Mouse (Mus musculus) CH12.LX (cell line): ENCODE measurements around the gene Sel1l. TPM values are rescaled to one million over a fixed set of nuclear protein-coding genes. Genes with fewer than 3 reads are reported as not detected.
A peak's percentile ranks its signal among the peaks of the same experiment; 100 is the strongest.

ENCODE experiments used
- DNase-seq: peaks from one replicate; pipeline ENCODE4 v3.0.0-alpha.2; 2013; ENCODE audit errors: extremely low read depth
- H3K27ac ChIP-seq: 2 replicates; pipeline ENCODE4 v1.5.1; 2012; ENCODE audit warnings: low read depth, mild to moderate bottlenecking, control low read depth, moderate library complexity; ENCODE audit not compliant: insufficient read depth
- H3K27me3 ChIP-seq: replicated peaks from 2 replicates; pipeline ENCODE3; 2012; ENCODE audit warnings: inconsistent platforms
- H3K36me3 ChIP-seq, 2 experiments: replicated peaks in 1 of 2; 2 replicates each; pipeline versions ENCODE3 to v1.6.1; 2012; ENCODE audit warnings: inconsistent platforms in 1 of 2, low read length in 1 of 2, mild to moderate bottlenecking in 1 of 2, mixed read lengths in 1 of 2, moderate library complexity in 1 of 2; ENCODE audit not compliant: control insufficient read depth in 1 of 2, insufficient read depth in 1 of 2
- H3K4me1 ChIP-seq, 2 experiments: 2 replicates each; pipeline ENCODE4 v1.6.1; 2012; ENCODE audit warnings: inconsistent platforms in 1 of 2, moderate library complexity in 1 of 2; ENCODE audit not compliant: insufficient read depth in 2 of 2, control insufficient read depth in 1 of 2
- H3K4me2 ChIP-seq: 2 replicates; pipeline ENCODE4 v1.6.1; 2012; ENCODE audit warnings: low read depth, mild to moderate bottlenecking, control low read depth; ENCODE audit not compliant: poor library complexity, insufficient read depth, severe bottlenecking
- H3K4me3 ChIP-seq, 3 experiments: fragments of 150-350 bp in 1 of 3; sonication (generic) in 1 of 3; replicated peaks in 1 of 3; 2 replicates each; pipeline versions ENCODE3 to v1.5.1; 2011 to 2012; ENCODE audit warnings: low read depth in 2 of 3, low read length in 2 of 3, mild to moderate bottlenecking in 2 of 3, moderate library complexity in 2 of 3, control low read depth in 1 of 3, improper control_type of control experiment in 1 of 3, inconsistent platforms in 1 of 3, mixed read lengths in 1 of 3; ENCODE audit not compliant: poor library complexity in 1 of 3
- H3K79me2 ChIP-seq: replicated peaks from 2 replicates; pipeline ENCODE4 v1.6.1; 2012; ENCODE audit warnings: mild to moderate bottlenecking, moderate library complexity; ENCODE audit not compliant: control insufficient read depth, poor library complexity, insufficient read depth, severe bottlenecking; ENCODE audit errors: extremely low read depth
- H3K9ac ChIP-seq: 2 replicates; pipeline ENCODE4 v1.6.1; 2012; ENCODE audit warnings: low read depth, mild to moderate bottlenecking, control low read depth, moderate library complexity; ENCODE audit not compliant: insufficient read depth
- H3K9me3 ChIP-seq: replicated peaks from 2 replicates; pipeline ENCODE3; 2012; ENCODE audit warnings: low read length, inconsistent platforms, mixed read lengths
- BHLHE40 ChIP-seq: IDR thresholded peaks from 2 replicates; pipeline ENCODE4 v1.6.1; 2011; ENCODE audit warnings: mild to moderate bottlenecking, low read depth, low read length, improper control_type of control experiment
- CHD1 ChIP-seq: IDR thresholded peaks from 2 replicates; pipeline ENCODE4 v1.6.1; 2012; ENCODE audit warnings: low read depth, low read length, improper control_type of control experiment, inconsistent platforms
- E2F4 ChIP-seq: IDR thresholded peaks from 2 replicates; pipeline ENCODE4 v1.6.1; 2011; ENCODE audit warnings: low read depth, low read length, improper control_type of control experiment; ENCODE audit not compliant: insufficient replicate concordance
- EP300 ChIP-seq: IDR thresholded peaks from 2 replicates; pipeline ENCODE4 v1.6.1; 2011; ENCODE audit warnings: low read length, improper control_type of control experiment
- ETS1 ChIP-seq: conservative IDR thresholded peaks from 2 replicates; pipeline ENCODE4 v1.6.1; 2012; ENCODE audit warnings: low read depth, mild to moderate bottlenecking, inconsistent platforms, low read length, improper control_type of control experiment, moderate library complexity
- GABPA ChIP-seq: IDR thresholded peaks from 2 replicates; pipeline ENCODE4 v1.6.1; 2012; ENCODE audit warnings: low read depth, low read length, improper control_type of control experiment, inconsistent platforms; ENCODE audit not compliant: insufficient replicate concordance
- IRF4 ChIP-seq: IDR thresholded peaks from 2 replicates; pipeline ENCODE4 v1.6.1; 2014; ENCODE audit warnings: low read depth, mild to moderate bottlenecking, inconsistent platforms, low read length, improper control_type of control experiment
- KAT2A ChIP-seq: IDR thresholded peaks from 2 replicates; pipeline ENCODE4 v1.6.1; 2012; ENCODE audit warnings: low read length, improper control_type of control experiment, inconsistent platforms; ENCODE audit not compliant: insufficient replicate concordance
- MAZ ChIP-seq: IDR thresholded peaks from 2 replicates; pipeline ENCODE4 v1.6.1; 2012; ENCODE audit warnings: low read depth, mild to moderate bottlenecking, inconsistent platforms, low read length, improper control_type of control experiment, moderate library complexity
- MEF2A ChIP-seq: IDR thresholded peaks from 2 replicates; pipeline ENCODE4 v1.6.1; 2014; ENCODE audit warnings: low read depth, mild to moderate bottlenecking, inconsistent platforms, low read length, improper control_type of control experiment, borderline replicate concordance
- MXI1 ChIP-seq: IDR thresholded peaks from 2 replicates; pipeline ENCODE4 v1.6.1; 2011; ENCODE audit warnings: mild to moderate bottlenecking, low read depth, low read length, improper control_type of control experiment
- MYC ChIP-seq: IDR thresholded peaks from 2 replicates; pipeline ENCODE4 v1.6.1; 2011; ENCODE audit warnings: low read depth, mild to moderate bottlenecking, improper control_type of control experiment, low read length
- NELFE ChIP-seq: IDR thresholded peaks from 2 replicates; pipeline ENCODE4 v1.6.1; 2011; ENCODE audit warnings: low read depth, low read length, improper control_type of control experiment
- NRF1 ChIP-seq: IDR thresholded peaks from 2 replicates; pipeline ENCODE4 v1.6.1; 2014; ENCODE audit warnings: low read depth, mild to moderate bottlenecking, inconsistent platforms, low read length, improper control_type of control experiment, moderate library complexity
- POLR2A ChIP-seq: IDR thresholded peaks from 2 replicates; pipeline ENCODE4 v1.6.1; 2011; ENCODE audit warnings: low read depth, mild to moderate bottlenecking, improper control_type of control experiment, low read length
- SIN3A ChIP-seq: IDR thresholded peaks from 2 replicates; pipeline ENCODE4 v1.6.1; 2012; ENCODE audit warnings: low read length, improper control_type of control experiment, inconsistent platforms
- TBP ChIP-seq: conservative IDR thresholded peaks from 2 replicates; pipeline ENCODE4 v1.6.1; 2011; ENCODE audit warnings: low read depth, low read length, improper control_type of control experiment
- TCF12 ChIP-seq: IDR thresholded peaks from 2 replicates; pipeline ENCODE4 v1.6.1; 2014; ENCODE audit warnings: low read depth, mild to moderate bottlenecking, inconsistent platforms, low read length, improper control_type of control experiment
- UBTF ChIP-seq: IDR thresholded peaks from 2 replicates; pipeline ENCODE4 v1.6.1; 2012; ENCODE audit warnings: low read depth, mild to moderate bottlenecking, inconsistent platforms, low read length, improper control_type of control experiment, moderate library complexity
- ZMIZ1 ChIP-seq: IDR thresholded peaks from 2 replicates; pipeline ENCODE4 v1.6.1; 2012; ENCODE audit warnings: low read depth, mild to moderate bottlenecking, inconsistent platforms, low read length, improper control_type of control experiment
- ZNF384 ChIP-seq: IDR thresholded peaks from 2 replicates; pipeline ENCODE4 v1.6.1; 2012; ENCODE audit warnings: low read depth, low read length, improper control_type of control experiment, inconsistent platforms
- dilution Hi-C: fragments of 300-500 bp; cut with MboI; formaldehyde crosslinking; loops from 2 replicates; pipeline ENCODE4 v1.14.3; 2020; ENCODE audit warnings: low sequenced_read_pairs; ENCODE audit not compliant: extremely low pct_unique_long_range_greater_than_20kb, extremely low pct_ligation_motif_present
- in situ Hi-C: fragments of 300-500 bp; cut with MboI; formaldehyde crosslinking; loops from 3 replicates; pipeline ENCODE4 v1.14.3; 2019; ENCODE audit warnings: low sequenced_read_pairs, low pct_ligation_motif_present, low pct_unique_long_range_greater_than_20kb, mixed read lengths
- polyA plus RNA-seq: library from polyadenylated mRNA; unstranded; fragments of >175 nt; gene quantifications from 2 replicates; pipeline ENCODE4 v1.2.1, GENCODE M21; 2012; ENCODE audit warnings: low read depth; ENCODE audit not compliant: insufficient read length
- total RNA-seq, 2 experiments: library from RNA; depleted of rRNA; stranded (reverse); fragments of 300-350 nt in 1 of 2; fragments of >200 nt in 1 of 2; gene quantifications; 2 replicates each; pipeline ENCODE4 v1.2.3; 2012 to 2014

Gene Sel1l
- total and polyA plus RNA-seq, 3 experiments = 46.6 to 155 (median 84.7) TPM

- peaks cover 50 to 70% of the 10 kb centered on the region in 2 experiments for H3K36me3 ChIP-seq
- in situ Hi-C loops = no loop called here
- no peaks in the 10 kb centered on the region for H3K9me3 ChIP-seq
- peaks cover 12 to 60% of the 10 kb centered on the region in 2 experiments; a peak in 3 of 4 replicates for H3K4me1 ChIP-seq
- TF ChIP-seq E2F4 = no peak
- TF ChIP-seq NRF1 = no peak
- no peak for TF ChIP-seq GABPA
- TF ChIP-seq TCF12 = no peak
- no peak for TF ChIP-seq MEF2A
- TF ChIP-seq MYC = no peak
- no peak for TF ChIP-seq ETS1
- TF ChIP-seq ZNF384 = no peak
- no peak for TF ChIP-seq CHD1
- no peak for TF ChIP-seq ZMIZ1
- TF ChIP-seq MXI1 = no peak
- no peak for TF ChIP-seq UBTF
- no peak for TF ChIP-seq SIN3A
- no peak for TF ChIP-seq KAT2A
- TF ChIP-seq MAZ = no peak
- no peak for TF ChIP-seq NELFE
- TF ChIP-seq EP300 = no peak
- no peak for TF ChIP-seq IRF4
- 0 out of 2 replicates have a peak overlapping the region, but pooled peaks have one; percentile 13 for H3K27ac ChIP-seq
- 0 out of 2 replicates have a peak, but pooled peaks cover 2% of the 10 kb centered on the region for H3K79me2 ChIP-seq
- dilution Hi-C loops = no loop called here
- no peak overlapping the region for H3K4me3 ChIP-seq
- no peaks in the 10 kb centered on the region for H3K27me3 ChIP-seq
- H3K9ac ChIP-seq = no peak overlapping the region
- no peak for DNase-seq
- H3K4me2 ChIP-seq = no peak overlapping the region
Observed at GRCm38 (mm10) chr12:91808911-91809310, 40.0 kb downstream of the Sel1l start.

- in situ Hi-C loops (no loop called here), dilution Hi-C loops (no loop called here)
- peak overlapping the region; percentile 45 for H3K9ac ChIP-seq
- no peaks in the 10 kb centered on the region for H3K9me3 ChIP-seq
- peak overlapping the region; percentile 80 for H3K27ac ChIP-seq
- H3K36me3 ChIP-seq = peaks cover 41 to 59% of the 10 kb centered on the region in 2 experiments
- no peaks in the 10 kb centered on the region for H3K27me3 ChIP-seq
- 0 out of 2 replicates have a peak, but pooled peaks cover 2% of the 10 kb centered on the region for H3K79me2 ChIP-seq
- DNase-seq = no peak
- H3K4me2 ChIP-seq = peak overlapping the region; percentile 12
- H3K4me3 ChIP-seq = no peak overlapping the region
- 0 out of 2 replicates have a peak, but pooled peaks have one; percentile 18 for TF ChIP-seq TBP
- peak; percentile 54; the same call in 1 of the 2 replicates for TF ChIP-seq POLR2A
- no peak for TF ChIP-seq BHLHE40
- H3K4me1 ChIP-seq = peaks cover 12 to 56% of the 10 kb centered on the region in 2 experiments; a peak in 3 of 4 replicates
Observed at GRCm38 (mm10) chr12:91807761-91808160, 41.2 kb downstream of the Sel1l start.
